Mouse (Mus musculus): ENCODE measurements around the gene Mon1a.

DNA sequence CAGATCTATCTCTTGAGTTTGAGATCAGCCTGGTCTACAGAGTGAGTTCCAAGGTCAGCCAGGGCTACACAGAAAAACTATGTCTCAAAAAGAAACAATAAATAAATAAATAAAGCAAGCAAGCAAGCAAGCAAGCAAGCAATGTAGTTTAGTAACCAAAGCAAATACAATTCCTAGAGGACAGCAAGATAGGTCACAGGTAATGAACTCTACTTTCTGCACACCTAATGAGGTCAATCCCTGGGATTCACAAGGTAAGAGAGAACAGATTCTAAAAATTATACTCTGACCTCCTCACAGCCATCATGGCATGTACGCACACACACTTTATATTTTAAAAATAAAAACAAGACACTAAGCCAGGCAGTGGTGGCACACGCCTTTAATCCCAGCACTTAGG, 21.9 kb upstream of the Mon1a start:
- TF ChIP-seq CTCF (IDR thresholded peaks at IDR 0.05; ENCODE audit: low read depth): no peak
- TF ChIP-seq EP300 (IDR thresholded peaks at IDR 0.05; ENCODE audit: low read depth): no peak

Data from heart, postnatal 0 days (tissue).